Mouse (Mus musculus) left cerebral cortex, adult 18-20 months (tissue): Measurements from ENCODE around the gene Klhl2. TPM values are rescaled to one million over a fixed set of nuclear protein-coding genes. Genes with fewer than 3 reads are reported as not detected.
A peak's percentile ranks its signal among the peaks of the same experiment; 100 is the strongest.

Experiments used
- DNase-seq, 2 experiments: peaks; one replicate each; pipeline ENCODE4 v3.0.0; 2021 to 2022; ENCODE audit warnings: low spot score in 2 of 2, mixed read lengths in 1 of 2
- total RNA-seq, 2 experiments: library from RNA; stranded (reverse); gene quantifications; 2 replicates each; pipeline ENCODE4 v1.2.3; 2021

The Klhl2 gene
- total RNA-seq, 2 experiments from 2014 or later = 157 to 168 TPM

- no peak for DNase-seq
Measured at GRCm38 (mm10) chr8:64707481-64707880, 142.3 kb downstream of the Klhl2 start.

- DNase-seq = no peak
Measured at GRCm38 (mm10) chr8:64703191-64703590, 146.6 kb downstream of the Klhl2 start.

- peak; percentile 87 to 92 for DNase-seq
Measured at GRCm38 (mm10) chr8:64692651-64693201, 157.1 kb downstream of the Klhl2 start, which contains the start of gene Cpe. Gene Cpe (minus strand): TSS chr8:64693054.

- DNase-seq = peak; percentile 11 to 30
Measured at GRCm38 (mm10) chr8:64691591-64692401, 158.0 kb downstream of the Klhl2 start.

- DNase-seq = no peak
Measured at GRCm38 (mm10) chr8:64690845-64691244, 159.0 kb downstream of the Klhl2 start.

- DNase-seq = no peak
Measured at GRCm38 (mm10) chr8:64690306-64690705, 159.5 kb downstream of the Klhl2 start.

Other genes starting within 250 kb of the Klhl2 start
- 1,000 to 10,000 TPM; 1,840 to 1,955 TPM for gene Cpe, start 157.0 kb downstream of the Klhl2 start, total RNA-seq
- gene Msmo1, start 116.2 kb downstream of the Klhl2 start, total RNA-seq = 100 to 1,000 TPM in 1 of 2 experiments, 10 to 100 TPM in 1; 93.9 to 121 TPM
- gene Tmem192, start 97.2 kb upstream of the Klhl2 start, total RNA-seq = 10 to 100 TPM; 24.8 to 30.9 TPM
- not detected for gene Trim75, start 137.8 kb upstream of the Klhl2 start, total RNA-seq
- not detected for gene Trim61, start 168.5 kb upstream of the Klhl2 start, total RNA-seq
- not detected for gene Trim60, start 168.6 kb upstream of the Klhl2 start, total RNA-seq
- gene Apela, start 187.3 kb upstream of the Klhl2 start, total RNA-seq = not detected
- not detected for gene Gm10663, start 225.0 kb upstream of the Klhl2 start, total RNA-seq